Mouse (Mus musculus): Measurements from ENCODE around the gene Slc25a22. TPM values are rescaled to one million over a fixed set of nuclear protein-coding genes. Genes with fewer than 3 reads are reported as not detected.
A peak's percentile ranks its signal among the peaks of the same experiment; 100 is the strongest.
"Not testable (repeated sequence)": the region's sequence is repeated elsewhere in the genome, so short reads cannot be mapped to it uniquely, and the experiment has no call there.

Slc25a22 gene
- polyA plus RNA-seq, 1 experiment = 96.8 TPM

DNA sequence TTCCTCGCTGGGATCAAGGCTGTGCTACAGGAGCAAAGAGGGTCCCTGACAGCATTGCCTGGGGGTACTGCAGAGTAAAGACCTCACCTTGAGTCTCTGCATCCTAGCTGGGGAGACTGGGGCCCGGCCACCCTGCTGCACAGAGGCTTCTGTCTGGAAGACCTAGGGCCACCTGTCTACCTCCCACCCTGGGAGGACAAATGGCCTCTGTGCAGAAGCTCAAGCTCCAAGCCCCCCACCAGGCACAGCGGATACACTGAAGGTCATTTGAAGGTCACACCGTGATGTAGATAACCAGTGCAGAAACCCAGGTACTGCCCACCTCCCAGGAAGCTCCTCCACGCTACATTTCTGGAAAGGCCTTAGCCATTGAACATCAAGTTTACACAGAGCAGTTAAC lies 9.0 kb downstream of the Slc25a22 start:
- no peak overlapping the region for H3K4me3 ChIP-seq (ENCODE audit: insufficient read depth, low read depth, low read length)
- no peak overlapping the region for H3K27ac ChIP-seq (replicated peaks; ENCODE audit: low read depth, low read length)
- peaks cover 8% of the 10 kb centered on the region; the same call in 1 of the 2 replicates for H3K4me1 ChIP-seq (ENCODE audit: control insufficient read depth, insufficient read depth, insufficient read length, low read length)

DNA sequence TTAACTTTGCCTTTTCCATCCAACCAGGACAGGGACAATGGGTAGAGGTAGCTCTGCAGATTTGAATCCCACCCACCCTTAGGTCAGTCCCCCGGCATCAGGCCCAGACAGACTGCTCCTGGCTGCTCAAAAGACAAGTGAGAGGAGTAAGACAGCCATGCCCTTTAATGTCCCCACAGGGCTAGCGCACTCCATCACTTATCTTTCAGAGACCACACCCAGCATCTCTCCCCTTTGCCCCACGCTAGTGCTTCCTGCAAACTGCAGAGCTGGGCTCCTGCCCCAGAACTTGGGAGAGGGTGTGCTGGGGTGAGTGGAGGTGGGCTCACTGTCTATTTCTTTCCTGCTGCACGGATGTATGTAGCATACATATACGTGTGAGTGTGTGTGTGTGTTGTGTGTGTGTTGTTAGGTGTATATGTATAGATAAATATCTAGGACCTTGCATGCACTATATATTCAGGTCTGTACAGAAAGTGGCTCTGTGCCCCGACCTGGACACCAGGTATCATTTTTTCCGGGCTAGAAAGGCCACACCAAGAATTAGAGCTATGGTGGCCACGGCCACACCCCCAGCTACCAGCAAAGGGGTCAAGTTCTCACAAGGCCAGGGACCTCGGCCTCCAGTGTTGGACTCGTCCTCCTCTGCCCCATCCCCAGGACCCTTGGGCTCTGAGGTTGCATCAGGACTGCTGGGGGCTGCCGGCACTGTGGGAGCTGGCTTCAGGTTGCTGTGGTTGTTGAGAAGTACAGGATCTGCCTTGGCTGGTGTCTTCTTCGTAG lies 10.6 kb downstream of the Slc25a22 start:
- H3K4me1 ChIP-seq (ENCODE audit: control insufficient read depth, insufficient read depth, insufficient read length, low read length) = peaks cover 8% of the 10 kb centered on the region; the same call in 1 of the 2 replicates
- no peak overlapping the region for H3K4me3 ChIP-seq (ENCODE audit: insufficient read depth, low read depth, low read length)
- H3K27ac ChIP-seq (replicated peaks; ENCODE audit: low read depth, low read length) = no peak overlapping the region

DNA sequence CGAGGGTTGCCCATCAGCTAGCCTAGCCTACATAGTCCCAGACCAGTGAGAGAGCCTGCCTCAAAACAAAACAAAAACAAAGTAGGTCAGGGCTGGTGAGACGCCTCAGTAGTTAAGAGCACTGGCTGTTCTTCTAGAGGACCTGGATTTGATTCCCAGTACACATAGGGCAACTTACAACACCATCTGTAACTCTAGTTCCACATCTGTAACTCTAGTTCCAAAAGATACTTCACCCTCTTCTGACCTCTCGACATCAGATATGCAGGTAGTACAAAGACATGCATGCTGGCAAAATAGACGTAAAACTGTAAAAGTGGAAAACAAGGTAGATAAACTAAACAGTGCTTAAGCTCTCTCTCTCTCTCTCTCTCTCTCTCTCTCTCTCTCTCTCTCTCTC lies 13.9 kb downstream of the Slc25a22 start:
- Histone ChIP-seq H3K4me3 (ENCODE audit: insufficient read depth, low read depth, low read length) (no peak overlapping the region), H3K27ac (replicated peaks; ENCODE audit: low read depth, low read length) (no peak overlapping the region), H3K4me1 (ENCODE audit: control insufficient read depth, insufficient read depth, insufficient read length, low read length) (0 out of 2 replicates have a peak, but pooled peaks cover 1% of the 10 kb centered on the region)

DNA sequence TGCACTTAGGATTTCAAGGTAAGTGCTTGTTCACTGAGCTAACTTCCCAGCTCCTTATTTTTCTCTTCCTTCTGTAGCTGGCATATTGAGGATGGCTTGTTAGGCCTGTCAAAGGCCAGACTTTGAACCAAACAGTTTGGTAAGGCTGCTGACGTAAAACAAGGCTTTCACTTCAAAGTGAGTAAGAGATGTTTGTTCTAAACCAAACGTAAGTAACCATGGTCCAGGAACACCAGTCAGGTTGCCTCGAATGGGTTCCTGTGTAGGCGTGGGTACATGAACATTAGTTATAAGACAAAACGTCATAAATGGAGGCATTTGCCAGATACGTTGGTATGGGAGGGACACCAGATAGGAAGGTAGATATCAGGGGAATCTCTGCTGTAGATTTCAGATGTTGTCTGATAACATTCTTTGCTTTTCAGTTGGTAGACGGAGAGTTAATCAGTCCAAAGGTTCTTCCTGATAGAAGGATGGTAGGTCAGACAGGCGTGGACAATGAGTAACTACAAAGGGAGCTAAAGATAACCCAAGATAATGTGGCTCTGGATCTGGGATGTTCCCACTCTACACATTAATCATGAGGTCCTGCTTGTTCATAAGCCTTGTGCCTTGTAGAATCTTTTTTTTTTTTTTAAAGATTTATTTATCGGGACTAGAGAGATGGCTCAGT lies 17.5 kb downstream of the Slc25a22 start:
- Histone ChIP-seq H3K4me1 (ENCODE audit: control insufficient read depth, insufficient read depth, insufficient read length, low read length) (no peaks in the 10 kb centered on the region), H3K27ac (replicated peaks; ENCODE audit: low read depth, low read length) (no peak overlapping the region), H3K4me3 (ENCODE audit: insufficient read depth, low read depth, low read length) (no peak overlapping the region)

DNA sequence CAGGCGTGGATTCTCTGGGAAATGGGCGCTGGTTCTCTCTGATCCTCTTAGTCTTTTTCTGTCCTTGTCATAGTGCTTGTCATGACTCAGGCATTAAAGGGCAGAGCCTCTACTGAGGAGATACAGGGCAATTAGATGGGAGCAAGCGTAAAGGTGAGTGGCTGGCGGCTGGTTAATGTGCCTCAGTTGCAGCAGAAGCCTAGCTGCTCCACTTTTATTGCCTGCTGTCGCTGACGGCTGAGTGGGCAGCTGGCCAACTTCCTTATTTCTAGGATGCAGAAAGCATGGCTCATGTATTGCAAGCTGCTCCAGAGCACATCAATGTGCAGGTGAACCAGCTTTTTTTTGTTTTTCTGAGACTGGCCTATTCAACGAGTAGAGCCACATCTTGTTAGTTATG lies 18.7 kb downstream of the Slc25a22 start:
- Histone ChIP-seq H3K27ac (replicated peaks; ENCODE audit: low read depth, low read length) (no peak overlapping the region), H3K4me3 (ENCODE audit: insufficient read depth, low read depth, low read length) (no peak overlapping the region), H3K4me1 (ENCODE audit: control insufficient read depth, insufficient read depth, insufficient read length, low read length) (no peaks in the 10 kb centered on the region)

DNA sequence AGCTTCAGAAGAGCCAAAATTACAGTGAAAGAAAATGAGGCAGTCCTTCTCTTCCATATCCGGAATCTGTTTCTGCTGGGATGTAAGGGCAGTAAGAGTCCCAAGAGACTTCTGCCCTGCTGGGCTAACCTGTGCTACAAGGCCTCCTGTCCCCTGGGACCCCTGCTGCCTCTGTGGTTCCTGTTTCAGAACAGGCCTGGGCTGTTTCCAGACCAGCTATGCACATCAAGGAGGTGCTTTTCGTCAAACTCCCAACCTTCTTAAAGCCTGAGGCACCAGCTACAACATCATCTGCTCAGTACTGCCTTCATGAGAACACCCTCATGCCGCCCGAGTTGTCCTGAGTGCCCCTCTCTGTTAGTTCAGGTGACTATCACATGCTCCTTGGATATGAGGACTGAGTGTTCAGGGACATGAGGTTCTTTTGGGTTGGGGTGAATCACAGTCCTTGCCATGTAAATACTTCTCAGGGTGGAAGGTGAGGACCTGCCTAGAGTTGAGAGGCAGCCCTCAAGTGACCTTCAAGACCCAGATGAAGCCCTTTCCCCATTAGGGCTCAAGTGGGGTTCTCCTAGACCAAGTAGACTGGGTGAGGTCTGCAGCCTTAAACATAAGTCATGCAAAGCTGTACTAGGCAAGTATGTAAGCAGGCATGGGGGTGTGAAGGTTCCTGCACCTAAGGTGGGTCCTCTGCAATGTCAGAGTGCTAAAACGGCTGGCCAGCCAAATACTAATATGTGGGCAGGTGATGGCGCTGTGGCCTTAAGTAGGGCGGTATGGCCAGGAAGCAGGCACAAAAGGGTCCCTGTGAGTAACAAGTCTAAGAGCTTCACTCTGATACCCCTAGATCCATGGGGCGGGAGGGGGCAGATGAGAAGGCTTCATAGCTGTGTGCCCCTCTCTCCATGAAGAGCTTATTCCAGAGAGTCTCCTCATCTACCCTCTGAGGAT lies 19.7 kb downstream of the Slc25a22 start:
- no peak overlapping the region for H3K4me3 ChIP-seq (ENCODE audit: insufficient read depth, low read depth, low read length)
- no peak overlapping the region for H3K27ac ChIP-seq (replicated peaks; ENCODE audit: low read depth, low read length)
- H3K4me1 ChIP-seq (ENCODE audit: control insufficient read depth, insufficient read depth, insufficient read length, low read length) = no peaks in the 10 kb centered on the region

DNA sequence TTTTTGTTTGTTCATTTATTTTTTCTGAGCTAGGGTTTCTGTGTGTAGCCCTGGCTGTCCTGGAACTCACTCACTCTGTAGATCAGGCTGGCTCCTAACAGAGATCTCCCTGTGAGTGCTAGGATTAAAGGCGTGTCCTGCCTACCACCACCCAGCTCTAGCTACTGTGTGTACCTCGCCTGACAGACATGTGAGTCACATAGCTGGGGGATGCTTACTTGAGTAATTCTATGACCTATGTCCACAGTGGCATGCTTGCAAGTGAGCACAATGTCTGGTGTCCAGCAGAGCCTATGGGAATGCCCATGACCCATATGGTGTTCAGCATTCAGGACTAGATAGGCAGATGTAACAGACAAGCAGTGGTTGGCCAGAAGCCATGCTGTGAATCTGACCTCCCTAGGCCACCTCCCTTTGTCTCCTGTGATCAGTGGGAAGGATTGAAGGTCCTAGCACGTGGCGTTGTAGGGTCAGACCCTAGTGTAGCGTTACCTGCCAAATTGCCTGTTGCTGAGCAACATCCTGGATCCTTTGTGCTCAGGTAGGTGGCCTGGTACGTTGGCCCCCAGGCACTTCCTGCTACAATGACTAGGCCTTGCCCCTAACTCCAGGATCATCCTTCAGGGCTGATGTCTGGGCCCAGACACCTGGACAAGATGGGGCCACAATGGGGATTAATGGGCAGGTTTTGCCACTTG lies 21.4 kb downstream of the Slc25a22 start:
- Histone ChIP-seq H3K4me1 (ENCODE audit: control insufficient read depth, insufficient read depth, insufficient read length, low read length) (no peaks in the 10 kb centered on the region), H3K27ac (replicated peaks; ENCODE audit: low read depth, low read length) (no peak overlapping the region), H3K4me3 (ENCODE audit: insufficient read depth, low read depth, low read length) (no peak overlapping the region)

DNA sequence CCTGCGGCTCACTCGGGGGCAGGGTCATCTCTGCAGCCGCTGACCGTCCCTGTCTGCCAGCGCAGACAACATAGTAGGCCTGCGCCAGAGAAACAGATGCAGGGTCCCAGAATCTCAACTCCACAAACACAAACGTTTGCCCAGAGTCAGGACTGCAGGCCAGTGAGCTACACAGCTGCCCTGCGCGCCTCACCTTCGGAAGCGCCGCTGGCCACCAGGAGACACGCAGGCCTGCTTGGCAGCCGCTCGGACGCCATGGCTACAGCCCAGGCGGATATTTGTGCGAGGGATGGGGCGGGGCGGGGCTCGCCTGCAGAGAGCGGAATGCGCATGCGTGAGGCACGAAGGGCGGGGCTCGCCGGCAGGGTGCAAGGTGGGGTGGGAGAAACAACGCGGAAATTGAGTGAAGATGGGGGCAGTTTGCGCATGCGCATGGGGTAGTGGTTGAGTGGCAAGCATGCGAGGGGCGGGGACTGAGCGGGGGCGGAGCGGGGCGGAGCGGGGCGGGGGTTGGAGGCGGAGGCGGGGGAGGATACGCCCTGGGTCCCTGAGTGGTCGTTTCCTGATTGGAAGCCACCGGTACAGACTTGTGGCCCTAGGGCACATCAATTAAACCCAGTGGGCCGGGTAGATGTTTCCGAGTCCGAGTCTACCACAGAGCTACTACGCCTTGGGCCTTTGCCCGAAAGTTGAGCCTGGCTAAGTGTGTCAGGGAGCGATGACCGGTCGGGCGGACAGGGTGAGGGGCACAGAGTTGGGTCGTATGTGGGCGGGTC lies 23.7 kb downstream of the Slc25a22 start, which contains the start of gene Gatd1:
Gene Gatd1 (minus strand): TSS at position 328 of the 776 bp plus-strand sequence.
- H3K4me1 ChIP-seq (ENCODE audit: control insufficient read depth, insufficient read depth, insufficient read length, low read length) = no peaks in the 10 kb centered on the region
- H3K27ac ChIP-seq (replicated peaks; ENCODE audit: low read depth, low read length) = peak within 1 kb of the TSS; percentile 83
- H3K4me3 ChIP-seq (ENCODE audit: insufficient read depth, low read depth, low read length) = peak within 1 kb of the TSS; percentile 82

DNA sequence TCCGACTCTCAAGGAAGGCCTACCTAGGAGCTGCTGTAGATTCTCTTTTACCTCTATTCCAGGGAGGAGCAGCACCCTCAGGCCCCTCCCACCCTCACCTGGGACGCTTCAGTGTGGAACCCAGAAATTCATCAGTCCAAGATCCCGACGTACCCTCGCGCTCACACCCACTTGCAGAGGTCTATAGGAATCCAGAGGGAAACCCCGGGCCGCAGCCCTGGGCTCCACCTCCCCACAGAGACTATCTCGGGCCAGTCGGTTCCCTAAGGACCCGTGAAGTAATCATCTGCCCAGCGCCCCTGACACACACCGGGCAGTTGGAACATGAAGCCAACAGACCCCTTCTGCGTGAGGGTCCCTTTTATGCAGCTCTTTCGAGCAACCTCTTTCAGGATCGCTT lies 24.4 kb downstream of the Slc25a22 start:
- Histone ChIP-seq H3K4me3 (ENCODE audit: insufficient read depth, low read depth, low read length) (peak overlapping the region; percentile 82), H3K4me1 (ENCODE audit: control insufficient read depth, insufficient read depth, insufficient read length, low read length) (no peaks in the 10 kb centered on the region), H3K27ac (replicated peaks; ENCODE audit: low read depth, low read length) (peak overlapping the region; percentile 60)

DNA sequence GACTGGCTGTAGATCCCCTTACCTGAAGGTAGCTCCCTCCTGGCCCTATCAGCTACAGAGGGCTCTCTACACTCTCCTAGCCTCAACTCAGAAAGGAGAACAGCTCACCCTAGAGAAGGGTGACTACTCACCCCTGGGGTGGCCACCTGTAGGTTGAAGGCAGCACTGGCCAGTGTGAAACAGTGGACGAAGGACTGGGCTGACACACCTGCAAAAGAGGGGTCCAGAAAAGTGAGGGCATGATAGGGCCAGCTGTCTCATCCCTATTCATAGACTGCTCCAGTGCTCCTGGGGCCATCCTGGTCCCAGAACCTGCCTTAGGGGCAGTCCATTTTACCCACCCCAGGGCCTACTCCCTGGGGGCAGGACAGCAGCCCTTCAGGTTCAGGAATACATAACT lies 26.0 kb downstream of the Slc25a22 start:
- Histone ChIP-seq H3K27ac (replicated peaks; ENCODE audit: low read depth, low read length) (no peak overlapping the region), H3K4me3 (ENCODE audit: insufficient read depth, low read depth, low read length) (no peak overlapping the region), H3K4me1 (ENCODE audit: control insufficient read depth, insufficient read depth, insufficient read length, low read length) (no peaks in the 10 kb centered on the region)

DNA sequence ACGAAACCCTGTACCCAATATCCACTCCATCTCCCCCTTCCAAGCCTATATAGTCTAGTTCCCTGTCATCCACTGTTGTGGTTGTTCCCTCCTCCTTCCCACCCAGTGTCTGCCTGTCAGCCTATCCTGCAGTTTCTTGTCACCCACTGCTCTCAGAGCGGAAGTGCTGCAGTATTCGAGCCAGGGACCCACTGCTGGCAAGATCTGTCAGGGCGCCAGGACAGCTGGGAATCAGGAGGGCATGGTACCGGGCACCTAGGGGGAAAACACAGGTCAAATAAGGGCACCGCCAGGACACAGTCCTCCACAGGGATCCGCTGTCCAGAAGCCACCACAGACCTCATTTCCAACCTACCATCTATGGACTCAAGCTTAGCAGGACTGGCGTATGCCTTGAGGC lies 27.1 kb downstream of the Slc25a22 start:
- no peaks in the 10 kb centered on the region for H3K4me1 ChIP-seq (ENCODE audit: control insufficient read depth, insufficient read depth, insufficient read length, low read length)
- H3K27ac ChIP-seq (replicated peaks; ENCODE audit: low read depth, low read length) = no peak overlapping the region
- H3K4me3 ChIP-seq (ENCODE audit: insufficient read depth, low read depth, low read length) = no peak overlapping the region

DNA sequence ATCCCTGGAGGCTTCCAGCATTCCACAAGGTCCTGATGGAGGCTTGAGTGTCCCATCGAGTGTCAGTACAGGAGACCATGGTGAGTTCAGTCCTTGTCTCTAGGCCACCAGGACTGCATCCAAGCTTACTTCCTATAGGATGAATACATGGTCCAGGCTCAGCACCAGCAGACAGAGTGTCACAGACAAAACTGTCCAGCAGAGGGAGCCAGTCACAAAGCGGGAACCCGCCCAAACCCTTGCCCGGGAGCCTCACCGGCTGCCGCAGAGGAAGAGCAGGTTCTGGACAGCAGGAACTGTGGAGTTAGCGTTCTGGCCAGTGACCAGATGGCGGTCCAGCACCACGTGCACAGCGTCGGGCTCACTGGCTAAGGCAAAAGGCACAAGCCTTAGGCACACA lies 28.9 kb downstream of the Slc25a22 start:
- no peak overlapping the region for H3K4me3 ChIP-seq (ENCODE audit: insufficient read depth, low read depth, low read length)
- H3K4me1 ChIP-seq (ENCODE audit: control insufficient read depth, insufficient read depth, insufficient read length, low read length) = no peaks in the 10 kb centered on the region
- H3K27ac ChIP-seq (replicated peaks; ENCODE audit: low read depth, low read length) = no peak overlapping the region

DNA sequence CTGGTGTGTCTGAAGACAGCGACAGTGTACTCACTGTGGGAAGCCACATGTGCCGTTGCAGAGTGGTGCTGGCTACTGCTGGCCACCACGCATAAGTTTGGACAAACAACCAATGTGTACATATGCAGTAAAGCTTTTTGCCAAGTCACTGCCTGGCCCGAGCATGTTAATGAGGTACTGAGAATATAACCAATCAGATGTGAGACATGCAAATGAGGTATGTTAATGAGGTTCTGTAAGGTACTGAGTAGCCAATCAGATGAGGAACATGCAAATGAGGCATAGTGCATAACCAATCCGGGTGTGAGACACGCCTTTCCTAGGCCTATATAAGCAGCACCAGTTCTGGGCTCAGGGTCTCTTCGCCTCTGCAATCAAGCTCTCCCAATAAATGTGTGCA lies 30.0 kb downstream of the Slc25a22 start:
- H3K4me1 ChIP-seq (ENCODE audit: control insufficient read depth, insufficient read depth, insufficient read length, low read length); H3K27ac ChIP-seq (replicated peaks; ENCODE audit: low read depth, low read length); H3K4me3 ChIP-seq (ENCODE audit: insufficient read depth, low read depth, low read length): not testable (repeated sequence)

DNA sequence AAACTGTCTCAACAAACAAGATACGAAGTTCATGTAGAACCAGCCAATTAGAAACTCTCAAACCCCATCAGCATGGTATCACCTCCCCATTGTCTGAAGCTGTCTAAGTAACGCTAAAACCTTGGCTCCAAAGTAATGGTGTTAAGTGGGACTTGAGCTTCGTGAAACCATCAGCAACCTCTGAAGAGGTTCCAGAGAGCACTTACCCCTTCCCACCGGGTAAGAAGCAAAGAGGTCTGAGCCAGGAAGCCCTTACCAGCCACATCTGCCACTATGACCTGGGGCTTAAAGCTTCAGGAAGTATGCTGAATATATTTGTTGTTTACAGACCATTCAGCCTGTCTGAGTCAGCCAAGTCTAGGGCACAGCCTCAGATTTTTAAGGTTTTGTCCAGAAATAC lies 32.2 kb downstream of the Slc25a22 start:
- H3K4me3 ChIP-seq (ENCODE audit: insufficient read depth, low read depth, low read length) = no peak overlapping the region
- H3K27ac ChIP-seq (replicated peaks; ENCODE audit: low read depth, low read length) = no peak overlapping the region
- no peaks in the 10 kb centered on the region for H3K4me1 ChIP-seq (ENCODE audit: control insufficient read depth, insufficient read depth, insufficient read length, low read length)
